ENCODE assay signal across 25 mouse cellular contexts in genomic region chr10:115173336-115173735, GRCm38 (mm10). TPM values are rescaled to one million over a fixed set of nuclear protein-coding genes. Genes with fewer than 3 reads are reported as not detected.
"Had no signal": no experiment of that assay in that cellular context is flagged by ENCODE, and none has a peak within 500 bp of the region (broad histone marks: within the 10 kb centered on the region; RNA-seq: fewer than 3 reads in every experiment).

No protein-coding gene starts in this region.

- H3K27ac ChIP-seq: kidney, embryonic 15.5 days; left cerebral cortex, adult 2 months; liver, embryonic 13.5 days; midbrain, embryonic 12.5 days; neural tube, embryonic 13.5 days; stomach, embryonic 15.5 days had no signal

- H3K9ac ChIP-seq: kidney, embryonic 15.5 days; liver, embryonic 13.5 days; midbrain, embryonic 12.5 days; neural tube, embryonic 13.5 days; stomach, embryonic 15.5 days had no signal

- H3K36me3 ChIP-seq: kidney, embryonic 15.5 days; liver, embryonic 13.5 days; midbrain, embryonic 12.5 days; neural tube, embryonic 13.5 days; stomach, embryonic 15.5 days had no signal

- H3K4me2 ChIP-seq: kidney, embryonic 15.5 days; liver, embryonic 13.5 days; midbrain, embryonic 12.5 days; neural tube, embryonic 13.5 days; stomach, embryonic 15.5 days had no signal

- H3K27me3 ChIP-seq: kidney, embryonic 15.5 days; liver, embryonic 13.5 days; midbrain, embryonic 12.5 days; neural tube, embryonic 13.5 days; stomach, embryonic 15.5 days had no signal

- H3K9me3 ChIP-seq: kidney, embryonic 15.5 days; liver, embryonic 13.5 days; midbrain, embryonic 12.5 days; neural tube, embryonic 13.5 days; stomach, embryonic 15.5 days had no signal

- DNase-seq: kidney, postnatal 10 days; kidney, postnatal 36 days; layer of hippocampus, postnatal 36 days; liver, embryonic 13.5 days; lung, adult 2 months; lung, postnatal 14 days; lung, postnatal 4 days; retina, postnatal 1 day; right cerebral cortex, postnatal 25 days; spleen, adult 18-20 months; thymus, postnatal 25 days had no signal

- ATAC-seq: midbrain, embryonic 16.5 days had no signal

- H3K4me3 ChIP-seq: kidney, embryonic 15.5 days; left cerebral cortex, adult 2 months; liver, embryonic 13.5 days; midbrain, embryonic 12.5 days; myocyte; neural tube, embryonic 13.5 days; stomach, embryonic 15.5 days had no signal

- H3K4me1 ChIP-seq: kidney, embryonic 15.5 days; liver, embryonic 13.5 days; stomach, embryonic 15.5 days had no signal

RNA-seq across cellular contexts. Expression of gene Tph2, which starts 11.5 kb away (rescaled TPM):
- total RNA-seq: liver, adult 2 months; megakaryocyte progenitor cell, adult 5-6 weeks; megakaryocyte-erythroid progenitor cell, adult 5-6 weeks; monocyte, adult 5-6 weeks; neutrophil, adult 5-6 weeks had no signal
- polyA plus RNA-seq: kidney, embryonic 15.5 days; liver, adult 2 months; liver, embryonic 13.5 days; liver, embryonic 16.5 days; lung, adult 2 months; lung, embryonic 16.5 days had no signal
